Mouse (Mus musculus): ENCODE data around the gene Gprc6a. TPM values are rescaled to one million over a fixed set of nuclear protein-coding genes. Genes with fewer than 3 reads are reported as not detected.

The Gprc6a gene
- not detected in 2 replicates for polyA plus RNA-seq (2015; fragmentation: Nextera tagmentation; extraction: Ambion mirVana)

- Histone ChIP-seq H3K4me2 (no peak within 1 kb of the TSS), H3K4me1 (no peaks in the 10 kb centered on the region), H3K4me3 (no peak within 1 kb of the TSS), H3K36me3 (no peaks in the 10 kb centered on the region), H3K9ac (no peak within 1 kb of the TSS), H3K9me3 (no peaks in the 10 kb centered on the region), H3K27ac (no peak within 1 kb of the TSS; the same call in 1 of the 2 replicates), H3K27me3 (no peaks in the 10 kb centered on the region)
- WGBS = 50% methylated on average over 8 of the region's 8 CpGs
- ATAC-seq (ENCODE audit: insufficient number of reproducible peaks, insufficient read depth, low FRiP score, low TSS enrichment, low read depth) = no peak
These were observed at the start of gene Gprc6a for GRCm38 (mm10) chr10:51631411-51632136. TSS of gene Gprc6a (minus strand) at chr10:51631461.

GRCm38 (mm10) chr10:51678251-51678639 lies 47.0 kb upstream of the Gprc6a start:
- 3% methylated on average over 10 of the region's 10 CpGs for WGBS

DNA sequence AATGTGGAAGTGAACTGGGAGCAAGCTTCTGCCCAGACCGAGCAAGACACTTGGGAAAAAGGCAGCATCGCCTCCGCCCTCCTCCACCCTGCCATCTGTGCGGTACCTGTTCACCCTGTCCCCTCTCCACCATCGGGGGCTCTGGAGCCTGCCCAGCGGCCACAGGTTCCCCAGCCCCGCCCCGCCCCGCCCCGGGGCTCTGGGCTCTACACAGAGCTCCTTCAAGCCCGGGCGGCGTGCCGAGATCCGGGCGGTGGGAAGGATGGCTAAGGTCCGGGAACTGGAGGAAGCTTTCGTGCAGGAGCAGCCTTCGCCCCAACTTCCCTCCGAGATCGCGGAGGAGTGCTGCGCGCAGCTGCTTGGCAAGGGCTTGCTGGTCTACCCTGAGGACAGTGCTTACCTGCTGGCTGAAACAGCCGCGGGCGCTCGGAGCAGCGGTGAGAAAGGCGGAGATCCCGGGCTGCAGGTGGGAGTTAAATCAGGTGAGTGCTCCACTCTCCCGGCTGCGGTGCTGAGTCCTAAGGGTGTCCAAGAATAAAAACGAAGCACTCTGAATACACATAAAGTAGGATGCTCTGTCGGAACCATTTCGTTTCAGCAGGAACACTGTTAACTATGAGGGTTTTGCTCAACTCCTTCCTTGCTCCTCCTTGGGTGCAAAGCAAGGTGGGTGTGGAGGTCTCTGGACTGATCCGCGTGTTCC lies 46.4 kb upstream of the Gprc6a start, which contains the start of gene Rfx6:
TSS of gene Rfx6 (plus strand) at position 209 of the 703 bp plus-strand sequence.
- H3K27me3 ChIP-seq = peaks cover 34% of the 10 kb centered on the region
- H3K9me3 ChIP-seq = no peaks in the 10 kb centered on the region
- peak within 1 kb of the TSS; percentile 46 for H3K4me3 ChIP-seq
- WGBS = under 1% methylated on average over 38 of the region's 38 CpGs
- peak within 1 kb of the TSS; percentile 88 for H3K4me2 ChIP-seq
- H3K4me1 ChIP-seq = peaks cover 12% of the 10 kb centered on the region
- ATAC-seq (ENCODE audit: insufficient number of reproducible peaks, insufficient read depth, low FRiP score, low TSS enrichment, low read depth) = no peak
- H3K36me3 ChIP-seq = no peaks in the 10 kb centered on the region
- H3K9ac ChIP-seq = peak within 1 kb of the TSS; percentile 60
- no peak within 1 kb of the TSS for H3K27ac ChIP-seq

More at GRCm38 (mm10) chr10:51678251-51678639, 47.0 kb upstream of the Gprc6a start:
- H3K27ac ChIP-seq = no peak overlapping the region
- no peak overlapping the region for H3K9ac ChIP-seq
- no peak for ATAC-seq (ENCODE audit: insufficient number of reproducible peaks, insufficient read depth, low FRiP score, low TSS enrichment, low read depth)
- peaks cover 12% of the 10 kb centered on the region for H3K4me1 ChIP-seq
- peak overlapping the region; percentile 46 for H3K4me3 ChIP-seq
- H3K9me3 ChIP-seq = no peaks in the 10 kb centered on the region
- peak overlapping the region; percentile 88 for H3K4me2 ChIP-seq
- peaks cover 34% of the 10 kb centered on the region for H3K27me3 ChIP-seq
- no peaks in the 10 kb centered on the region for H3K36me3 ChIP-seq

DNA sequence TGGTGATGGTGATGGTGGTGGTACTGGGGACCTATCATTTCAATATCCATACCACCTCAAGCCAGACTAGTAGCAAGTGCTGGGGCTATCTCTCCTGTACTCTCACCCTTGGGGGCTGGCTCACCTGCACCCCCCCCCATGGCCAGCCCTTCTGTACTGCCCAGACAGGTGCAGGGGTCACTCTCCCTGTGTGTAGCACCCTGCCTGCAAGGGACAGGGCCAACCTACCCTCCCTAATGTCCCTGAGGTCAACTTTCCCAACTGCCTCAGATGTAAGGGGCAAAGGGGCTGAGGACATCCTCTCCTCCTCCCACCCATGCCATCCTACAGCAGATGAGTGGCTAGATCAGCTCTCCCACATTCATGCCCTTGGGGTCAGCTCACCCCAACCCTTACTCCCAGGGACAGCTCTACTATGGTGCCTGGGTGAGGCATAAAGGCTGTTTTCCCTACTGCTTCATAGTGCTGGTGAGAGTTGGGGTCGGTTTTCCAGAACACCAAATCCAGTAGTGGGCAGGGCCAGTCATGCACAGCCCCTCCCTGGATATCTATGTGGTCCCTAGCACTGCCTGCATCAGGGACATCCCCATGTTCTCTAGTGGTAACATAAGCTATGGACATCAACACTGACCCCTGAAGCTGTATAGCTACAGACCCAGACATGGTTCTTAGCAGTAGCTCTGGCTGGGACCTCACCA lies 41.0 kb upstream of the Gprc6a start:
- 32% methylated on average over 1 of the region's 1 CpGs for WGBS
- Histone ChIP-seq H3K4me3 (no peak overlapping the region), H3K9me3 (no peaks in the 10 kb centered on the region), H3K27ac (no peak overlapping the region), H3K4me1 (peaks cover 2% of the 10 kb centered on the region; the same call in 1 of the 2 replicates), H3K36me3 (no peaks in the 10 kb centered on the region), H3K4me2 (no peak overlapping the region), H3K27me3 (peaks cover 20% of the 10 kb centered on the region), H3K9ac (no peak overlapping the region)
- ATAC-seq (ENCODE audit: insufficient number of reproducible peaks, insufficient read depth, low FRiP score, low TSS enrichment, low read depth) = peak; percentile 33; the same call in 1 of the 2 replicates

- Histone ChIP-seq H3K27ac (no peak overlapping the region), H3K4me2 (no peak overlapping the region), H3K4me1 (no peaks in the 10 kb centered on the region), H3K9ac (no peak overlapping the region), H3K4me3 (no peak overlapping the region), H3K27me3 (peaks cover 13% of the 10 kb centered on the region), H3K9me3 (no peaks in the 10 kb centered on the region), H3K36me3 (no peaks in the 10 kb centered on the region)
- peak; percentile 23; the same call in 1 of the 2 replicates for ATAC-seq (ENCODE audit: insufficient number of reproducible peaks, insufficient read depth, low FRiP score, low TSS enrichment, low read depth)
- WGBS = 80% methylated on average over 4 of the region's 4 CpGs
These were observed 40.3 kb upstream of the Gprc6a start for GRCm38 (mm10) chr10:51671583-51671982.

GRCm38 (mm10) chr10:51669334-51669733 lies 38.1 kb upstream of the Gprc6a start:
- Histone ChIP-seq H3K9ac (no peak overlapping the region), H3K36me3 (no peaks in the 10 kb centered on the region)
- ATAC-seq (ENCODE audit: insufficient number of reproducible peaks, insufficient read depth, low FRiP score, low TSS enrichment, low read depth) = no peak

GRCm38 (mm10) chr10:51657324-51657723 lies 26.1 kb upstream of the Gprc6a start:
- Histone ChIP-seq H3K9ac (no peak overlapping the region), H3K4me2 (no peak overlapping the region), H3K4me1 (no peaks in the 10 kb centered on the region), H3K4me3 (no peak overlapping the region), H3K27me3 (no peaks in the 10 kb centered on the region), H3K27ac (no peak overlapping the region), H3K36me3 (no peaks in the 10 kb centered on the region), H3K9me3 (no peaks in the 10 kb centered on the region)
- ATAC-seq (ENCODE audit: insufficient number of reproducible peaks, insufficient read depth, low FRiP score, low TSS enrichment, low read depth) = no peak
- WGBS = 78% methylated on average over 1 of the region's 1 CpGs

More at GRCm38 (mm10) chr10:51669334-51669733, 38.1 kb upstream of the Gprc6a start:
- H3K4me3 ChIP-seq = no peak overlapping the region
- H3K4me1 ChIP-seq = no peaks in the 10 kb centered on the region
- no peaks in the 10 kb centered on the region for H3K9me3 ChIP-seq
- no peak overlapping the region for H3K4me2 ChIP-seq
- H3K27me3 ChIP-seq = no peaks in the 10 kb centered on the region
- H3K27ac ChIP-seq = no peak overlapping the region

DNA sequence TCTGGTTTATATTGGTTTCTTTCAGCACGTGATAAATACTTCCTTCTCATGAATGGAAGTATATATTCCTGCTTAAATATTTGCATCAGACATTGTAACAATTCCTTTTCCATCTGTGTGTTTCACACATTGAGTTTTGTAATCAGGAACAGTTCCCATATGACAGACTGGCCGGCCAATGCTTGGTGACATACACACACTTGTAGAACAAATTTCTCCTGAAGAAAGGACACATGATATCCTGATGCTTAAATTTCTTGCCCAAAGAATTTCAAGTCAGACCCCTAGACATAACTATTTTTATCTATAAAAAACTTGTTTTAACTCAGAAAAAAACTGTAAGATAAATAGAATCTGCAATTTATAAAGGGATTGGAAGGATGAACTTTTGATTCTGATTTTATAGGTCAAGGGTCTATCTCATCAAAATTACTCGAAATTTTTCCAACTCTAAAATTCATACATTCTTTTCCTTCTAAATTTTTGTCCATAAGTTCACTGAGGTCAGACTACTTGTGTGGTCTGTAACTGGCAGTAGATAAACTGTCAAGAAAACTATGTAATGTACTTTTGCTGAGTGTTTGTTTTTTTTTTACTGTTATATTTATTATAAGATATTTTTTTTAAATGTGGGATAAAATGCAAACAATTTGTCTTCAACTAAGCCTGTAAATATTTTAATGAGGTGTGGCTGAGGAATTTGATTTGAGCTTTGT lies 18.4 kb upstream of the Gprc6a start:
- Histone ChIP-seq H3K9me3 (no peaks in the 10 kb centered on the region), H3K4me3 (no peak overlapping the region), H3K27me3 (no peaks in the 10 kb centered on the region), H3K36me3 (no peaks in the 10 kb centered on the region), H3K9ac (no peak overlapping the region), H3K4me1 (no peaks in the 10 kb centered on the region), H3K4me2 (no peak overlapping the region), H3K27ac (no peak overlapping the region)
- no peak for ATAC-seq (ENCODE audit: insufficient number of reproducible peaks, insufficient read depth, low FRiP score, low TSS enrichment, low read depth)
- 54% methylated on average over 3 of the region's 3 CpGs for WGBS

GRCm38 (mm10) chr10:51621193-51621592 lies 10.1 kb downstream of the Gprc6a start:
- no peak for ATAC-seq (ENCODE audit: insufficient number of reproducible peaks, insufficient read depth, low FRiP score, low TSS enrichment, low read depth)
- 71% methylated on average over 3 of the region's 3 CpGs for WGBS
- Histone ChIP-seq H3K27me3 (no peaks in the 10 kb centered on the region), H3K9me3 (no peaks in the 10 kb centered on the region), H3K4me2 (no peak overlapping the region), H3K27ac (no peak overlapping the region), H3K36me3 (no peaks in the 10 kb centered on the region), H3K4me3 (no peak overlapping the region), H3K9ac (no peak overlapping the region), H3K4me1 (no peaks in the 10 kb centered on the region)

DNA sequence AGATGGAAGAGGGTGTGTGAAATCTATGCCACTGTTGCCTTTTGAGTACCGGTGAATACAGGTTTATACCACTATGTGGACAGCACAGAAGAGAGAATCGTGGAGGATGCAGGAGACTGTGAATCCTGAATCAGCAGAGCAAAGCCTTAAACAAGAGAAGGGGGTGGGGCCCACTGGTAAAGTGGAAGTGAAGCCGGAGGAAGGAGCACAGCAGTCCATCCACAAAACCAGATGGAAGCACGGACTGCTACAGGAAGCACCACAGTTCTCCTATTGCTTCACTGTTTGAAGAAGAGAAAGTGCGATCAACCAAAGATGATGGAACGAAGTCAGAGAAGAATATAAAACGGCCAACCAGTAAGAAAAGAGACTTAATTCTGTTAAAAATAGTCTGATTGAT lies 11.1 kb downstream of the Gprc6a start:
- H3K36me3 ChIP-seq = no peaks in the 10 kb centered on the region
- ATAC-seq (ENCODE audit: insufficient number of reproducible peaks, insufficient read depth, low FRiP score, low TSS enrichment, low read depth) = no peak
- 71% methylated on average over 7 of the region's 7 CpGs for WGBS
- H3K9ac ChIP-seq = no peak overlapping the region
- no peak overlapping the region for H3K27ac ChIP-seq
- H3K4me2 ChIP-seq = no peak overlapping the region
- H3K9me3 ChIP-seq = no peaks in the 10 kb centered on the region
- H3K27me3 ChIP-seq = no peaks in the 10 kb centered on the region
- H3K4me3 ChIP-seq = no peak overlapping the region
- no peaks in the 10 kb centered on the region for H3K4me1 ChIP-seq

DNA sequence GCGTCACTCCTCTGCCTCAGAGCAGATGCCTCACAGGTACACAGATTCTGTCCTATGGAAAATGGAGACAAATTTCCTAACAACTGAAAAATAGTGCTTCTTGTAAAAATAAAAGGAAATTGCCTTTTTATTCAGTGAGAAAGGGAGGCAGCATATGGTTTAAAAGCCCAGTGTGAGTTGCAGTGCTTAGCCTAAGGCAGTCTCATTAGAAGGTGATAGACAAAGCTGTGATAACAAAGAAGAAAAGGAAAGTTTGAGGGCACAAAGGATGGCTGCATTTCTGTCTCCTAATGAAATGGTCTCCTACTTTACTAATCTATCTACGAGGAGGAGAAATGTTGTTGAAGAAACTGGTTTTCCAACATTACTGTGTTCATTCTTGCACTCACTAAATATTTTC lies 12.7 kb downstream of the Gprc6a start:
- H3K4me3 ChIP-seq = no peak overlapping the region
- H3K27ac ChIP-seq = no peak overlapping the region
- H3K4me2 ChIP-seq = no peak overlapping the region
- ATAC-seq (ENCODE audit: insufficient number of reproducible peaks, insufficient read depth, low FRiP score, low TSS enrichment, low read depth) = no peak
- 69% methylated on average over 2 of the region's 2 CpGs for WGBS
- H3K27me3 ChIP-seq = no peaks in the 10 kb centered on the region
- no peaks in the 10 kb centered on the region for H3K9me3 ChIP-seq
- no peak overlapping the region for H3K9ac ChIP-seq
- no peaks in the 10 kb centered on the region for H3K4me1 ChIP-seq
- H3K36me3 ChIP-seq = no peaks in the 10 kb centered on the region
